Mouse (Mus musculus) gastrocnemius, adult 2 months (tissue): ENCODE measurements around the gene Ccdc115. TPM values are rescaled to one million over a fixed set of nuclear protein-coding genes. Genes with fewer than 3 reads are reported as not detected.

Source experiments
- DNase-seq: peaks from one replicate; pipeline ENCODE4 v3.0.0; 2022
- H3K27ac ChIP-seq: fragments of 200-600 bp; 2 replicates; pipeline ENCODE4 v1.8.1; 2022; ENCODE audit warnings: mild to moderate bottlenecking
- H3K4me3 ChIP-seq: fragments of 200-600 bp; 2 replicates; pipeline ENCODE4 v1.8.1; 2022; ENCODE audit warnings: mild to moderate bottlenecking, moderate library complexity
- CTCF ChIP-seq: fragments of 200-600 bp; IDR thresholded peaks from 2 replicates; pipeline ENCODE4 v1.8.1; 2022; ENCODE audit warnings: antibody characterized with exemption, mild to moderate bottlenecking, moderate library complexity
- intact Hi-C: fragments of 180-260 bp; cut with DNase I; formaldehyde crosslinking; loops from one replicate; pipeline ENCODE4 v1.15.1; 2025
- long read RNA-seq, 2 experiments: library from polyadenylated mRNA; stranded (forward); transcript quantifications; one replicate each; pipeline ENCODE4 v2.0.0; 2021
- total RNA-seq, 2 experiments: library from RNA; stranded (reverse); gene quantifications; 2 replicates each; pipeline ENCODE4 v1.2.3; 2021

Gene Ccdc115
- 10 to 100 TPM; 10.8 to 13.6 TPM for total RNA-seq
- long read RNA-seq, experiment 1, transcript Ccdc115-201 (5 exons, 1,705 nt): major isoform, 13 of 13 reads
- long read RNA-seq, experiment 1, partial matches to known transcripts: 0 of 13 reads
- long read RNA-seq, experiment 1, other reads (novel, unspliced or antisense): 0 of 13 reads
- long read RNA-seq, experiment 2, transcript Ccdc115-201 (5 exons, 1,705 nt): major isoform, 25 of 26 reads
- long read RNA-seq, experiment 2, partial matches to known transcripts: 1 of 26 reads
- long read RNA-seq, experiment 2, other reads (novel, unspliced or antisense): 0 of 26 reads

GRCm38 (mm10) chr1:34439215-34439960 is at the start of gene Ccdc115, which contains the start of gene Imp4:
TSS of gene Ccdc115 (minus strand) at chr1:34439672.
TSS of gene Imp4 (plus strand) at chr1:34439851.
- intact Hi-C loops: loop anchor here (10.0 kb wide), 3 partner anchors 315 to 435 kb away; partner anchors contain the start of genes Fam168b and Plekhb2
- Histone ChIP-seq H3K4me3 (peak within 1 kb of the TSS; percentile 75), H3K27ac (peak within 1 kb of the TSS; percentile 96)
- peak; percentile 97 for DNase-seq
- TF ChIP-seq CTCF: no peak

GRCm38 (mm10) chr1:34487383-34487782 is 47.9 kb upstream of the Ccdc115 start:
- no peak for DNase-seq
- TF ChIP-seq CTCF: peak; percentile 27; the same call in 1 of the 2 replicates
- intact Hi-C loops: no loop called here
- H3K4me3 ChIP-seq: no peak overlapping the region
- no peak overlapping the region for H3K27ac ChIP-seq

GRCm38 (mm10) chr1:34485461-34486188 is 46.2 kb upstream of the Ccdc115 start:
- intact Hi-C loops: no loop called here
- Histone ChIP-seq H3K27ac (peak overlapping the region; percentile 21; the same call in 1 of the 2 replicates), H3K4me3 (peak overlapping the region; percentile 58)
- peak; percentile 48 for TF ChIP-seq CTCF
- DNase-seq: peak; percentile 49

- intact Hi-C loops: no loop called here
- no peak for TF ChIP-seq CTCF
- Histone ChIP-seq H3K27ac (no peak overlapping the region), H3K4me3 (no peak overlapping the region)
- DNase-seq: no peak
Observed at GRCm38 (mm10) chr1:34484470-34484869, 45.0 kb upstream of the Ccdc115 start.

- H3K27ac ChIP-seq: no peak overlapping the region
- DNase-seq: no peak
- intact Hi-C loops: no loop called here
- TF ChIP-seq CTCF: no peak
- no peak overlapping the region for H3K4me3 ChIP-seq
Observed at GRCm38 (mm10) chr1:34481920-34482669, 42.6 kb upstream of the Ccdc115 start.

- intact Hi-C loops: no loop called here
- no peak overlapping the region for H3K27ac ChIP-seq
- no peak overlapping the region for H3K4me3 ChIP-seq
- no peak for TF ChIP-seq CTCF
- no peak for DNase-seq
Observed at GRCm38 (mm10) chr1:34480801-34481200, 41.3 kb upstream of the Ccdc115 start.

- intact Hi-C loops: no loop called here
- Histone ChIP-seq H3K4me3 (no peak overlapping the region), H3K27ac (no peak overlapping the region)
- no peak for DNase-seq
- no peak for TF ChIP-seq CTCF
Observed at GRCm38 (mm10) chr1:34478891-34479655, 39.6 kb upstream of the Ccdc115 start.

- H3K27ac ChIP-seq: peak overlapping the region; percentile 25
- peak; percentile 48 for DNase-seq
- peak overlapping the region; percentile 87 for H3K4me3 ChIP-seq
- intact Hi-C loops: no loop called here
- TF ChIP-seq CTCF: no peak; the same call in 1 of the 2 replicates
Observed at GRCm38 (mm10) chr1:34472427-34473300, 33.2 kb upstream of the Ccdc115 start.

GRCm38 (mm10) chr1:34469801-34470200 is 30.3 kb upstream of the Ccdc115 start:
- intact Hi-C loops: no loop called here
- TF ChIP-seq CTCF: no peak
- no peak overlapping the region for H3K27ac ChIP-seq
- DNase-seq: no peak
- no peak overlapping the region for H3K4me3 ChIP-seq

- intact Hi-C loops: no loop called here
- TF ChIP-seq CTCF: no peak
- H3K27ac ChIP-seq: no peak overlapping the region
- no peak overlapping the region for H3K4me3 ChIP-seq
- DNase-seq: no peak
Observed at GRCm38 (mm10) chr1:34468500-34468899, 29.0 kb upstream of the Ccdc115 start.
